Mouse (Mus musculus) NIH3T3 (cell line): ENCODE results near the gene Lepr.

ENCODE experiments used
- DNase-seq: peaks from one replicate; pipeline ENCODE4 v3.0.0-alpha.2; 2012; ENCODE audit warnings: low read depth

Gene Lepr

DNA sequence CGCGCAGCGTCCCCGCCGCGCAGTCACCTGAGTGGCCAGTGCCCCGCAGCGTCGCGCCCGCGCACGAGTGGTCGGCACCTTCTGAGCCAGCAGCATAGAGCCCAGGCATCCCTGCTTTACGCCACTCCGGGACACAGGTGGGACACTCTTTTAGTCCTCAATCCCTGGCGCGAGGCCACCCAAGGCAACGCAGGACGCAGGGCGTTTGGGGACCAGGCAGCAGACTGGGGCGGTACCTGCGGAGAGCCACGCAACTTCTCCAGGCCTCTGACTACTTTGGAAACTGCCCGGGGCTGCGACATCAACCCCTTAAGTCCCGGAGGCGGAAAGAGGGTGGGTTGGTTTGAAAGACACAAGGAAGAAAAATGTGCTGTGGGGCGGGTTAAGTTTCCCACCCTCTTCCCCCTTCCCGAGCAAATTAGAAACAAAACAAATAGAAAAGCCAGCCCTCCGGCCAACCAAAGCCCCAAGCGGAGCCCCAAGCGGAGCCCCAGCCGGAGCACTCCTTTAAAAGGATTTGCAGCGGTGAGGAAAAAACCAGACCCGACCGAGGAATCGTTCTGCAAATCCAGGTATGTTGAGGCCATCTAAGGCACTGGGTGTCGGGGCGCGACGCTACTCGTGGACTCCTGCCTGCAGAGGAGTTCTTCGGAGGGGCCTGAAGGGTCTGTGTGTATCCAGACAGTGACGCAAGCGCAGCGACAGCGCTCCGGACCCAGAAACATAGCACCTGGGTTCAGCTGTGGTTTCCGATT is at the start of gene Lepr:
TSS of gene Lepr (plus strand) at position 38 of the 755 bp plus-strand sequence.
- DNase-seq, result no peak

DNA sequence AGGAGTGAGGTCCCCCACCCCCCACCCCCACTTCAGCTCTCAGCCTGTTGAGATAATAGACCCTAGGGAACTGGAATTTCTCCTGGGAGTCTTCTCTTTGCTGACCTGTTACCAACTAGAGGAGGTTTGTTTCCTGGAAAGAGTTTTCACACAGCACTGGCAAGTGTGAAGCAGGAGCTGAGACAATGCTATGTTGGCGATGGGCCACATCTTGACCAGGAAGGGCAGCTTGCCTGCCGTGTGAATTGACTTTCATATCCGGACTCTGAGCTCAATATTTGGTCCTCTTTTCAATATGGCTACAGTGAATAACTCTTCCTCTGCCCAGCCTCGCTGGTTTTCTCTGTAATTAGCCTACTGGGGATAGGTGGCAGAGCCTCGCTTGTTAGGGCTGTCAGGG is 48.0 kb upstream of the Lepr start:
- peak; percentile 20 for DNase-seq

DNA sequence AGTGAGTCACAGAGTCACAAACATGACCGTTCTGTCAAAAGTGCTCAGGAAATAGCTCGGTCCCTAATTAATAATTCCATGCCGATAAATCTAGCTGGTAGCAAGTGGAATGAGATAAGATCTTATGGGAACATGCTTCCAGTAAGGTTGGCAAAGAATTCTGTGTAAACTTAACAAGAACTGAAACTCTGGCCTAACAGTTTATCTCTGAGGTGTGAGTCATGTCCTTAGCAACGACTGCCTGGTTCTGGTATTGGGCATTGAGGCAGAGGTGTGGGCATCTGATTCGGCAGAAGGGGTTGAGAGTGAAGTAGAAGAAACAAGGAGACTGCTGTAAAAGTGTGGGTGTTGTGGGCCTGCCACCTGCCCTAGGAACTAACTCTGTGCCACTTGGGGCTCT is 47.4 kb upstream of the Lepr start:
- DNase-seq, result no peak

DNA sequence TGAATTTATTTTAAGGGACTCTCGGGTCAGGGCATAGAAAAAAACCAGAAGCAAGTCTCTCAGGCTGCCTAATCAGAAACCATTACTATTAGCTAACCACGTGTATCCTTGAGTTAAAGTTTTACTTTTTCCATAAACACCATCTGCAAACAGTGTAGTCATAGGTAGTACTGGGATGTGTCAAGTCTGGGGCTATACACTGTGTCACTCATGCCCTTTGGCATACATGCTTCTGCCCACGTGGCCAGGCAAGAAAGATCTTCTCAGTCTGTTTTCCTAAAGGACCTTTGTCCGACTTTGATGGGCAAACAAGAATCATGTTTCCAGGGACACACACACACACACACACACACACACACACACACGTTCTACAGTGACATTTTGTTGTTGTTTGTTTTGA is 42.4 kb upstream of the Lepr start:
- DNase-seq, result no peak

DNA sequence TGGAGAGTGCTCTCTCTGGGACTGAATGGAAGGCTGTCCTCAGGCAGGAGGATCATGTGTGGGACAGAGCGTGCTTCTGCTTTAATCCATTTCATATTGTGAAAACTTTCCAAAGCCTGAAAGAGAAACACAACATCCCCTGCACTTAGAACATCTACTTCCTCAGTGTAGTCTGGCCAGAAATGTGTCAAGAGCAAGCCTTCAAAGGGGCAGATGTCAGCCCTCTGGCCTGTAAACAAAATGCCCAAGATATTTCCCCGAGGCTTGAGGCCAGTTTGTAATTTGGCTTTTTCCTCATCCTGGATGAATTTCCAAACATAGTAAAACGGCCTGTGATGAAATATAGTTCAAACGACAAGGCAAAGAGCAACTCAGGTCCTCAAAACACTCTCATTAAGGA is 41.5 kb upstream of the Lepr start:
- peak; percentile 51 for DNase-seq

DNA sequence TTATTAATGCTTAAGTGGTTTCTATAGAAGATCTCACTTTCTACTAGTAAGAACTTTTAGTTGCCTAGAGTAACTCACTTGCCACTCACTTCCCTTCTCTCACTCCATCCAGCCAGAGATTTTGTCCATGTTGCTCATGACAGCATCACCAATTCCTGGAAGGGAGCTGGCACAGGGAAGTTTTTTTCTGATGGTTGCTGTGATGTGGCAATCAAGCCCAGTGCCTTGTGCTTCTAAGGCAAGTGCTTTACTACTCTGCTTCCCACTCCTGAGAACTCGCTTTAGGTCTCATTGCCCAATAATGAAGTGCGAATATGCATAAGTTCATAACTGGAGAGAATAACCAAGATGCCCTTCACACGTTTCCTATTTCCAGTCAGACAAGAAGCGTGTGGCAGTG is 34.6 kb upstream of the Lepr start:
- DNase-seq, result no peak

DNA sequence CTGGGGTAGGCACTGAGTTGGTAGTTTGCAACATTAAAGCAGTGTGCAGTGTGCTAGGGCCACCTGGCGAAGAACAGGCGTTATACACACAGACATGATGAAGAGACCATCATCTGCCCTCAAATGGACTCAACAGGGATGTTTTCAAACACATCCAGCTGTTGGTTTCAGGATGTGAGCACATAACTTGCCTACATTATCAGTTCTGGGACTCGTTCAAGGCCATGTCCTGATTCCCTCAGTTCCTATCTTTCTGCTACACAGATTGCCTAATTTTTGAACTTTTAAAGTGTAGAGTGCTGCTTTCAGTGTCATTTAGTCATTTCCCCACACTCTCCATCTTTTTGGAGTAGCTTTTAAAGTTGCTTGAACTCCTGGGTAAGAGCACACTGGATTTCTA is 34.1 kb upstream of the Lepr start:
- DNase-seq, result no peak

DNA sequence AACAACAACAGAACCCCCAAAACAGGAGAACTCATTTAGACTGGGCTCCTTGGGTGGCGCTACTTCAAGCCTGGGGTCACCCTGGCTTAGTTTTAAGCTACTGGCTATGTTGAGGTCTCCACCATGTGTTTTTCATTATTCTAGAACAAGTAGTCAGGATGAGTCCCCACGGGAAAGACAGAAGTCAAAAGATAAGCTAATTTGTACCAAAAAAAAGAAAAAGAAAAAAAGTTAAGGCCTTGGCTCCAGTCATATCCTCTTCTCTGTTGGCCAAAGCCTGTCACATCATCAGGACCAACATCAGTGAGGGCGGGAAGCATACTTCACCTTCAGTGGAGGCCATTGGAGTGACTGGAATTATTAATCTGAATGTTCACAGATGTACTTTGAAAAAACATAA is 32.4 kb upstream of the Lepr start:
- DNase-seq, result no peak

DNA sequence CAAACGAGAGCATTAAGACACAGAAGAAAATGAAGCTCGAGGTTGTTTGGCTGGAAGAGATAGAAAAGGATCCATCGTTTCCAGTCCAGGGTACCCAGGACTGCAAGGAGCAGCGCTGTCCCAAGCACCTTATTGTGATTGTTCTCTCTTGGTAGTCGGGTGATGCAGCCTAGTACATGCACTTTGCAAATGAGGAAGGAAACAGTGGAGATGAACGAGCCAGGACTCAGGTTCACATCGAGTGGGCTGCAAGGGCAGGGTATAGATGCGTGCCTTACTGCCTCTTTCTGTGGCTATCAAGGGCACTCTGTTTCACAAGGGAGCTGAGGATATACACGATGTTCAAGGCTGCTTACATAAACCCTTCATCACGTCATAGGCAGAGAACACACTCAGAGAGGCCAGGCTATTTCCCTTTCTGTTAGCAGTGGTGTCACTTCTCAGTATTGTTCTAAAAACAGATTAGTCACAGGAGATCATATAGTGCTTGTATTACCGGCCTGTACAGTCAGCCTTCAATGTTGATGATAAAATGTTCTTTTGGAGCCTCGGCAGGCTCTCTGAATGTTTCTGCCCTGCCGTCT is 30.9 kb upstream of the Lepr start:
- DNase-seq, result no peak

DNA sequence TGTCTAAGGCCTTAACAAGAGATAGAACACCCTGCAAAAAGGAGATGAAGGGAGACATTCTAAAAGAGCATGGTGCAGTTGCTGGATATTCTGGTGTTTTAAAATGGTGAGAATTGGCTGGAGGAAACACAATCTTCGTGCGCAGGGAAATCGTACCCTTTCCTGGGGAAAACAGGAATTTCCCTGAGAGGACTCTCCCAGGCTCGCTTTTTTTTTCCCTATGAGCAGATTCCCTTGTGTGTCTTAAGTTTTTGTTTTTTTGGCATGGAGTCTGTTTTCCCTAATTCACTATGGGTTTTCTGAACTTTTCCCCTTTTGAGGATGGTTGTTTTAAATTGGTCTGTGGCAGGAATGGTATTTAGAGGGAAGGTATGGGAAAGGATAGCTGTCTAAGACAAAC is 28.0 kb upstream of the Lepr start:
- no peak for DNase-seq

DNA sequence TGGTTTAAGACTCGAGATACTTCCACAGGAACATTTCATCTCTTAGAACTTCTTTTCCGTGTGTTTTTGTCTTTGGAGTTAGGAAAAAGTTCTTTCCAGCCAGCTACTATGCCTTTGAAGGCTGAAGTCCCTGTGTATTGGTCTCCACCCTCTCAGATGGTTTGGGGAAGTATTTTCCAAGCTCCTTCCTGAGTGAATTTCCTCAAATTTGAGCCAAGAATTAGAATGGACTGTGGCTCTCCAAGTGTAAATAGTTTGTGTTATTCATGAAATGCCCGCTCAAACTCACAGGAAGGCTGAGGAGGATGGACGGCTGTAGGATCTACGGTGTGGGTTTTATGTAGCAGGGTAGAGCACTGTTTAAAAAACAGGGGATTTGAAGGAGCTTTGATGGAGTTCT is 27.6 kb upstream of the Lepr start:
- no peak for DNase-seq

DNA sequence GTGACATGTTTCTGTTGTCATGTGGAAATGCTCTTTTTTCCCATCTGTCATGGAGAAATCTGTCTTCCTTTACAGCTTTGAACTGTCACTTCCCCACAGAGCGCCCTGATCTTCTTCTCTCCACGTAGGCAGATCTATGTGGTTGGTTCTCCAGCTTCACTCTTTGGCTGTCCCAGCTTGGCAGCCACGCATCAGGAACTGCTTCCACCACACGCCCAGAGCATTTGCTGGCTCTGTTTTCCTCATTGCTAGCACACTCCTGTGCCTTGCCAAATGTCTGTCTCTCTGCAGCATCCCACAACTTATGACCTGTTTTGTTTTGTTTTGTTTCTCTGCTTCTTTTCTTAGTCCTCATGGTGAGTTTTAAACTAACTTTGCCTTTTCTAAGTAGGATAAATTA is 24.3 kb upstream of the Lepr start:
- DNase-seq, result no peak

DNA sequence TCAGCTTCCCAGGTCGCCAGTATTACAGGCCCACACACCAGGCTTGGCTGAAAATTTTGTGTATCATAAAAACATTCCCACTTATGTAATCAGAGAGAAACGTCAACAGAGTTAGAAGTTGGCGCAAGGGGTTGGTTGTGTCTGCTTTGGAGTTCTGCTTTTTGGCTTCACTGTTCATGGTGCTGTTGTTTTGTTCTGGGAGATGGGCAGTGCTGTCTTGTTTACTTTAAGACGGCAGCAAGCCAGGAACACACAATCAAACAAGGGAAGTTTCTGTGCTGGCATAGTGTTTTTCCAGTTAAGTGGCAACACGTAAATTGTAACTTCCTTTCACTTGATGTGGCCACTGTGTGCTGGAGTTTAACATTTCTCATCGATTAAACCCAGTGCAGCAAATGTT is 22.7 kb upstream of the Lepr start:
- DNase-seq, result no peak

DNA sequence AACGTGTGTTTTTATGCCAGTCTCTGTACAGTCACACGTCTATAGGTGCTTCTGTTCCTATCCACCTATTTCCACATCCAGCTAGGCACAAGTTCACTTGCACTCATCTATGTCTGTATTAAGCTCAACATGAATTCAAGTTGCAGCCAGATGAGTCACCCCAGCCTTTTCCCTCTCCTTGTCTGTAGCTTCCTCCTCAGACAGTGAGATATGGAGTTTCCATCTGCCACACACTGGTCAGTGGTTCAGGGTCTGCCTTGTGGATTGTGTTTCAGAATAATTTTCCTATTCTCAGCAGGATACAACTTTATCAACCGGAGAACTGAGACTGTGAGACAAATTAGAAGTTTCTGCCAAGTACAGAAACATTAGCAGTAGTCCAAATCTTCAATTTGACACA is 20.0 kb upstream of the Lepr start:
- no peak for DNase-seq

DNA sequence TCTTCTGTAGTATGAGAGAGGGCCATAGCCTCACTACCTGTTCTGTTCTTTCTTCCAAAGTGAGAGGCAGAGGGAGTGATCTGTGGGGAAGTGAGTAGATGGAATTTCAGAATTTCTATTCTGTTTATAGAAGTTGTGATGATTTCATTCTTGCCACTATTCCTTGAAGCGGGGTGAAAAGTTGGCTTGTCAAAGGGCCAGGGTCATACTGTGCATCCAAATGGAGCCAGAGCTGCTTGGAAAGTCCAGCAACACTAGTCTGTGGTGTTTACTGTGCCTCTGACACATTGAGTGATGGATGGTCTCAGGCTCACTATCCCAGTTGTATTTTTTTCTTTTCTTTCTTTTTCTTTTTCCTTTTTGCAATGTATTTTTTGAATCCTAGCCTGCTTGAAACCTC is 17.8 kb upstream of the Lepr start:
- peak; percentile 32 for DNase-seq

DNA sequence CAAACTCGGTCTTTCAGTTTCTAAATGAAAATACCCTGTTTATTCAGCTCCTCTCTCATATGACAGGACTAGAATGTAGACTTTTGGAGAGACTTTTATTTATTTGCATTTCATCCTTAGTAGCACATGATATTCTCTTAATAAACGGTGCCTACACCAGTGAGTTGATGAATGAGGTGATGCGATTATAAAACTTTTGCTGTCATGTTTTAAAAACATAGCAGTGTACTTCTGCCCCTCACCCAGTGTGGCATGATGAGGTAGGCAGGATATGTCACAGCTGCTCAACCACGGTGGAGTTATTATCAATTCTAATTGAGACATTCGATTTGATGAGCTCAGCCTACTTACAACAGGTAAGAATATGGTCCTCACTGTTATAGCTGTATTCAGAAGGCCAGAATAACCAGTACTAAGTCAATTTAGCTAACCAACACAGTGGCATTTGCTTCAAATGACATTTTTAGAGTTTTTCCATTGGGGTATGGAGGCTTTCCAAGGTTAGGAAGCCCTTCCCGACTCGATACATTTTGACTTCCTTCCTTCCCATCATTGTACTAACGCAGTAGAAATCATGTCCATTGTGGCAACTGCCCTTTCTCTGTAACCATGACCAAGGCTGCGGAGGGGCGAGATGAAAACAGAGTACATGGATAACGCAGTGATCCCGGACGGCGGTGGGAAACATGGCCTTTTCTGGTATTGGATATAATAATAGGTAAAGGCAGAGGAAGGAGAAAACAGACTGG is 16.1 kb upstream of the Lepr start:
- DNase-seq, result no peak

DNA sequence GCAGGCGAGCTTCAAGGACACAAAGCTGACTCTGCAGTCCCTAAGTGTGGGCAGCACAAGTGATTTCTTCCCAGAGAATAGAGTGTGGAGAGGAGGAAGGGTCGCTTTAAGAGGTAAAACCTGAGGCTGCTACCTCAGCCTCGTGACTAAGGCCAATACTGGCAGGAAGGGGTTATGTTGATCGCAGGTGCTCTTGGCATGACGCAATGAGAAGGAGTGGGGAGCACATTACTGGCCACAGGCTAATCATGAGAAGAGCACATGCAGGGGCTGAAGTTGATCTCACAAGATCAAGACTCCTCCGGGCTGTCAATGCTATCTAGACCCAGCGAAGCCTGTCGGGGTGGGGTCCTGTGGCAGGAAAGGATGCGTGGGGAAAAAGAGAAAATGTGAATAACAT is 11.9 kb upstream of the Lepr start:
- DNase-seq, result no peak

DNA sequence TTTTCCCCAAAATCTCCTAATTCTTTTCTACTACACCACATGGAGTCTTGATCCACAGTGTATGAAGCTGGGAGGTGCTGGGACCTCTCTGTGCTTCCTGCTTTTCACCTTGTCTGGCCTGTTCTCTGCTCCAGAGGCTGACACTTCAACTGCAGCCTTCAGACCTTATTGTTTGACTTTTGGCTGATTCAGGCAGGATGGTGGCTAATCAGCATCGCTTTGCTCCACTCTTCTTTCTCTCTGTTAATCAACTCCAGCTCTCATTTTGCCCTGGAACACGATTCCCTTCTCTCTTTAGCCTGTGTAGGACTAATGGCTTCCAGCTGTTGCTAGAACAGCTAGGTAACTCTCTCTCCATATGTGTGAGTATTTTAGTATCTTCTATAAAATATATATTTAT is 10.0 kb upstream of the Lepr start:
- no peak for DNase-seq

DNA sequence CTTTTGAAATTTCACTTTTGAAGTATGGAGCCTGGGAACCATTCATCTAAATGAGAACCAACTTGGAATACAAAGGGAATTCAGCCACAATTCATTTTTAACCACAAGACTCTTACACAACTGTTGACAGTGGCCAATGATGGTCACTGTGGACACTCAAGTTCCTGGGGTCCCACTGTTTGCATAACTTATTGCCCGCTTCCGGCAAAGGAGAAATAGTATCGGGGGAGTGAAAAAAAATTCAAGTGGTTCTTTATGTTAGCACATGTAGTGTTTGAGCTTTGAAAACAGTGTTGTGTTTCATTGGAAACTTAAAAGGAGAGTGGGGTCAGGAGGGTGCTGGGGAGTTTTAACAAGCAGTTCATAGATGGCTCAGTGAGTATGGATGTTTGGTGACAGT is 9.3 kb upstream of the Lepr start:
- DNase-seq, result no peak

DNA sequence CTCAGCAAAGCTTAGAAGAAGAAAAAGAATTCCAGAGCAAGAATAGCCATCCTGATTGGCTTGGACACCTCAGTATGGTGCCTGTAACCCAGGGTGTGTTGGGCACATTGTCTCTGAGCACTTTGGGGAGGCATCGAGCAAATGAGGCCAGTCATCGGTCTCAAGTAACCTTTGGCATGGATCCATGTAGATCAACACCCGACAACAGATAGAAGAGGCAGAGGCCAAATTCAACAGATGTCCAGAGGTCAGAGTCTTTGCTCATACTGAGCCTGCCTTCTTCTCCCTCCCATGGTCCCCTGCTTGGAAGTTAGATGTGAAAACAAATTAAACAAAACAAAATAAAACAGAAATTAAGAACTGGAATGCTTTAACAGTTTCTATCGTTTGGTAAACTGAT is 6.8 kb upstream of the Lepr start:
- no peak for DNase-seq

DNA sequence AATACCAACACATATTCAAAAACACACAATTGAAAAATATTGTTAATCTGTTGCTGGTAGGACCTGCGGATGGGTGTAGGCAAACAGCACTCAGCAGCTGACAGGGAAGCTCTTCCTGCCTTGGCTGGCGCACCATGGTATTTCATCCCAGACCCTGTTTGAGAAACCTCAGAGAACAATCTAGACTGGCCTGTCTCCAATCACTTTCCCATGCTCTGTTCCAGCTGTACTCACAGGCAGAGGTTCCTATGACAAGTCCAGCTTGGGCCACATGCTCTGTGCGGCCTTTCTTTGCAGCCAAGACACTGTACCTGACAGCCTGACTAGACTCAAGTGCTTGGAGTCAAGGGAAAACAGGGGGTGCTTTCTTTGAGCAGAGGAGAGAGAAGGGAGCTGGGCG is 6.1 kb upstream of the Lepr start:
- DNase-seq, result no peak

DNA sequence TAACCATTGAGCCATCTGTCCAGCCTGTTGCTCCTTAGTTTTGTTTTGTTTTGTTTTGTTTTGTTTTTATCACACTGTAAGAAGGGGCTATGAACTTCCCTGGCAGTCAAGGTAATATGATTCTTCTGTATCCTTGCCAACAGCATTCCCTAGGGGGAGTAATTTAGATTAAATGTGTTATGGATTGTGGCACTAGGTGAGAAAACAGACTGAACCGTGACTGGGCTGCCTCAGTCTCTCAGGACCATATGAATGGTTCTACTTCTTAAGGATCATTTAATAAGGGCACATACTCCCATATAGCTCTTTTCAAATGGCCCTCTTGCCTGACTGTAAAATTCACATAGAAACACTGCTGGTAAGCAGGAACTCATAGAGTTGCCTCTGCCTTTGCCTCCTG is 4.6 kb upstream of the Lepr start:
- peak; percentile 37 for DNase-seq

DNA sequence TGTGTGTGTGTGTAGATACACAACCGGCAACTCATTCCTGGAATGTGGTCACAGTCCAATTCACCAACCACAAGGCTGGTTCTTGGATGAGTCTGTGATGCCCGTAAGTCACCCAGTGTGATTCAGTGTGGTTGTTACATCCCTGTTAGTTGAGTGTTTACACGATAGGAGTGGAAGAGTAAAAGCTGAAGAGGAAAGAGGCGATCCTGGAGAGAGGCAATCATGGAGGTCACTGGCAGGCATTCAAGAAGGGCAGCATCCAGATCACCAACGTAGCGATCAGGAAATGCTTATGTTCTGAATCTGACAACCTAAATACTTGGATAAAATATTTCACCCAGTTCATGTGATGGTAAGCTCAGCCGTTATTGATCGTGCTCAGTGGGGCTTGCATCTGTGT is 1.9 kb upstream of the Lepr start:
- DNase-seq, result peak; percentile 37

DNA sequence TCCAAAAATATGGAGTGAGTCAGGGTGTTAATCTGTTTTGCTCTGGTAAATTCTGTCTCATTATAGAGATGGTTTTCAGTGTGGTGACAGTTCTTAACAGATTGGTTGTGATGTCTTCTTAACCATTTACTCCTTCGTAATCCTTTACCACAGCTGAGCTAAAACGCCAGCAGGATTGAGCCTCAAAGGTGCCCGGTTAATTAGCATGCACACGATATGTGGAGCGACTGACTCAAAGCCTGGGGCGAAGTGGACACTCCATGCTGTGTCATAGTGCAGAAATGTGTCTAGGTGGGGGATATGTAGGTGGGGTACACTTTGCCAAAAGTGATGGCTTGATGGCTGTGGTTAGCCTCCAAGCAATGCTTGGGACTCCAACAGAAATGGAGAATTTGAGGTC is 1.4 kb upstream of the Lepr start:
- no peak for DNase-seq
